Mouse (Mus musculus) spleen, adult 2 months (tissue): ENCODE measurements at regions not wholly inside any gene's neighbourhood (a gene's known extent, or its start where the extent isn't known, plus 50 kb on each side); places are given as distances from the start of the nearest gene placed in this dataset.

ENCODE experiments used
- DNase-seq, 2 experiments: peaks; one replicate each; pipeline versions ENCODE4 v3.0.0 to v3.0.0-alpha.2; 2012 to 2021; ENCODE audit warnings: low spot score in 2 of 2, low read depth in 1 of 2
- H3K27ac ChIP-seq: fragments of 200-500 bp; 2 replicates; pipeline ENCODE4 v1.5.1; 2012; ENCODE audit warnings: low read length, inconsistent platforms; ENCODE audit not compliant: insufficient read depth
- H3K27me3 ChIP-seq: fragments of 200-500 bp; 2 replicates; pipeline ENCODE4 v1.6.1; 2012; ENCODE audit warnings: mild to moderate bottlenecking, moderate library complexity, low read length, inconsistent platforms; ENCODE audit not compliant: control insufficient read depth, insufficient read depth
- H3K36me3 ChIP-seq: fragments of 200-500 bp; 2 replicates; pipeline ENCODE4 v1.6.1; 2012; ENCODE audit warnings: mild to moderate bottlenecking, low read length, inconsistent platforms; ENCODE audit not compliant: control insufficient read depth, insufficient read depth
- H3K4me1 ChIP-seq: fragments of 200-500 bp; 2 replicates; pipeline ENCODE4 v1.6.1; 2011; ENCODE audit warnings: inconsistent platforms; ENCODE audit not compliant: control insufficient read depth, insufficient read depth, insufficient read length
- H3K4me3 ChIP-seq: fragments of 200-500 bp; 2 replicates; pipeline ENCODE4 v1.5.1; 2011; ENCODE audit warnings: mild to moderate bottlenecking, inconsistent platforms; ENCODE audit not compliant: insufficient read depth, insufficient read length; ENCODE audit errors: extremely low read depth
- CTCF ChIP-seq: fragments of 200-500 bp; IDR thresholded peaks from 2 replicates; pipeline ENCODE4 v1.5.1; 2011; ENCODE audit warnings: mild to moderate bottlenecking, inconsistent platforms; ENCODE audit not compliant: insufficient read depth, insufficient read length, insufficient replicate concordance; ENCODE audit errors: extremely low read depth
- POLR2A ChIP-seq: fragments of 200-500 bp; IDR thresholded peaks from 2 replicates; pipeline ENCODE4 v1.6.1; 2011; ENCODE audit warnings: low read depth, low read length, inconsistent platforms
- WGBS: fragments of 180-500 bp; shearing (Covaris S2); methylation state at CpG from one replicate; pipeline ENCODE4 v1.1.7; 2018; 5-methylcytosine and 5-hydroxymethylcytosine counted together

- 81% methylated on average over 1 of the region's 1 CpGs for WGBS
- Histone ChIP-seq H3K4me3 (no peak overlapping the region), H3K27me3 (no peaks in the 10 kb centered on the region), H3K27ac (no peak overlapping the region), H3K36me3 (no peaks in the 10 kb centered on the region), H3K4me1 (no peaks in the 10 kb centered on the region)
- TF ChIP-seq CTCF (no peak), POLR2A (no peak)
- no peak for DNase-seq
These were observed 408.6 kb upstream of the Hnrnpa3 start for GRCm38 (mm10) chr2:75250507-75250906.

GRCm38 (mm10) chr2:75252829-75253228, 406.2 kb upstream of the Hnrnpa3 start:
- TF ChIP-seq CTCF (no peak), POLR2A (no peak)
- no peak overlapping the region for H3K27ac ChIP-seq
- no peaks in the 10 kb centered on the region for H3K4me1 ChIP-seq
- H3K36me3 ChIP-seq, result no peaks in the 10 kb centered on the region
- no peak overlapping the region for H3K4me3 ChIP-seq
- 90% methylated on average over 8 of the region's 8 CpGs for WGBS
- DNase-seq, result no peak
- H3K27me3 ChIP-seq, result no peaks in the 10 kb centered on the region

- WGBS, result 86% methylated on average over 7 of the region's 7 CpGs
- Histone ChIP-seq H3K4me3 (no peak overlapping the region), H3K27ac (no peak overlapping the region), H3K27me3 (no peaks in the 10 kb centered on the region), H3K36me3 (no peaks in the 10 kb centered on the region), H3K4me1 (no peaks in the 10 kb centered on the region)
- TF ChIP-seq CTCF, result no peak
- TF ChIP-seq POLR2A, result no peak
- DNase-seq, result no peak
These were observed 393.8 kb upstream of the Hnrnpa3 start for GRCm38 (mm10) chr2:75265218-75265617.

- Histone ChIP-seq H3K27ac (no peak overlapping the region), H3K36me3 (no peaks in the 10 kb centered on the region), H3K27me3 (no peaks in the 10 kb centered on the region), H3K4me3 (no peak overlapping the region), H3K4me1 (no peaks in the 10 kb centered on the region)
- TF ChIP-seq CTCF, result no peak
- no peak for TF ChIP-seq POLR2A
- DNase-seq, result no peak
- WGBS, result 89% methylated on average over 19 of the region's 19 CpGs
These were observed 393.0 kb upstream of the Hnrnpa3 start for GRCm38 (mm10) chr2:75265739-75266699.

GRCm38 (mm10) chr2:75267949-75268348, 391.1 kb upstream of the Hnrnpa3 start:
- no peak for TF ChIP-seq POLR2A
- no peak for TF ChIP-seq CTCF
- DNase-seq, result no peak
- Histone ChIP-seq H3K27me3 (no peaks in the 10 kb centered on the region), H3K4me1 (no peaks in the 10 kb centered on the region), H3K4me3 (no peak overlapping the region), H3K27ac (no peak overlapping the region), H3K36me3 (no peaks in the 10 kb centered on the region)
- WGBS, result 30% methylated on average over 3 of the region's 3 CpGs

- WGBS, result 91% methylated on average over 8 of the region's 8 CpGs
- no peak for TF ChIP-seq POLR2A
- TF ChIP-seq CTCF, result no peak
- H3K36me3 ChIP-seq, result no peaks in the 10 kb centered on the region
- no peak for DNase-seq
- H3K4me3 ChIP-seq, result no peak overlapping the region
- no peaks in the 10 kb centered on the region for H3K27me3 ChIP-seq
- H3K27ac ChIP-seq, result no peak overlapping the region
- H3K4me1 ChIP-seq, result no peaks in the 10 kb centered on the region
These were observed 389.6 kb upstream of the Hnrnpa3 start for GRCm38 (mm10) chr2:75269446-75269845.

GRCm38 (mm10) chr2:75270115-75270514, 388.9 kb upstream of the Hnrnpa3 start:
- no peak for TF ChIP-seq POLR2A
- TF ChIP-seq CTCF, result no peak
- Histone ChIP-seq H3K4me3 (no peak overlapping the region), H3K36me3 (no peaks in the 10 kb centered on the region), H3K27me3 (no peaks in the 10 kb centered on the region), H3K27ac (no peak overlapping the region), H3K4me1 (no peaks in the 10 kb centered on the region)
- 61% methylated on average over 4 of the region's 4 CpGs for WGBS
- DNase-seq, result no peak
